Mouse (Mus musculus) CH12.LX (cell line): Measurements from ENCODE around the gene Rwdd2a.

ENCODE experiments used
- CTCF ChIP-seq, 2 experiments: IDR thresholded peaks in 1 of 2; conservative IDR thresholded peaks in 1 of 2; 2 replicates each; pipeline ENCODE4 v1.5.1; 2011 to 2012; ENCODE audit warnings: low read depth in 2 of 2, low read length in 2 of 2, improper control_type of control experiment in 1 of 2, inconsistent platforms in 1 of 2, mild to moderate bottlenecking in 1 of 2, moderate library complexity in 1 of 2
- MAFK ChIP-seq: IDR thresholded peaks from 2 replicates; pipeline ENCODE4 v1.6.1; 2011; ENCODE audit warnings: low read length, improper control_type of control experiment; ENCODE audit not compliant: insufficient replicate concordance
- MAX ChIP-seq: IDR thresholded peaks from 2 replicates; pipeline ENCODE4 v1.6.1; 2011; ENCODE audit warnings: low read length, improper control_type of control experiment
- MEF2A ChIP-seq: IDR thresholded peaks from 2 replicates; pipeline ENCODE4 v1.6.1; 2014; ENCODE audit warnings: low read depth, mild to moderate bottlenecking, inconsistent platforms, low read length, improper control_type of control experiment, borderline replicate concordance
- POLR2A ChIP-seq: IDR thresholded peaks from 2 replicates; pipeline ENCODE4 v1.6.1; 2011; ENCODE audit warnings: low read depth, mild to moderate bottlenecking, improper control_type of control experiment, low read length
- USF1 ChIP-seq: IDR thresholded peaks from 2 replicates; pipeline ENCODE4 v1.6.1; 2014; ENCODE audit warnings: low read depth, mild to moderate bottlenecking, inconsistent platforms, low read length, improper control_type of control experiment
- USF2 ChIP-seq: conservative IDR thresholded peaks from 2 replicates; pipeline ENCODE4 v1.6.1; 2011; ENCODE audit warnings: low read depth, low read length, improper control_type of control experiment

DNA sequence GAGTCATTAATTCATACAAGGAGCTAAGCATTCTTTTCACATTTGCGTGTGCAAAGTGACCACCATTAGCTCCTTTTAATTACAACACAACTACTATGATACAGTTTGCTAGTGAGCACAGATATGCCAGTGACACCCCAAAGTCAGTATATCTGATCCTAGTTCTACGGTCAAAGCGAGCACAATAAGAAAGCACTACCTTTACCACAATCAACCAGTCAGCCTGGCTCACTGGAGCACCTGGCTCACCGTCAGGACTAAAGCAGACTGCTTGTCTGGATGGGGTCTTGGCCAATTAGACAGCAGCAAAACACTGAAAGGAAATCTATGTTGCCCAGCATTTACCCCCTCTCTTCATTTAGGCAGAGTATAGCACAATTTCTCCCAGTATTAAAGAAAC is 40.3 kb downstream of the Rwdd2a start:
- no peak for TF ChIP-seq MAX
- no peak for TF ChIP-seq POLR2A
- TF ChIP-seq MEF2A: no peak
- TF ChIP-seq CTCF (conservative IDR thresholded peaks at IDR 0.05 in 1 of 2, IDR thresholded peaks at IDR 0.05 in 1 of 2; ENCODE audit: low read depth in 2 of 2, low read length in 2 of 2): no peak
- TF ChIP-seq USF1: no peak
- no peak for TF ChIP-seq MAFK
- no peak for TF ChIP-seq USF2
